Mouse (Mus musculus) limb, embryonic 12.5 days (tissue): ENCODE measurements around the gene Aqp1. TPM values are rescaled to one million over a fixed set of nuclear protein-coding genes. Genes with fewer than 3 reads are reported as not detected.
A peak's percentile ranks its signal among the peaks of the same experiment; 100 is the strongest.

ENCODE experiments used
- ATAC-seq: fragments of 200-750 bp; cut with Nextera tagmentation; 2 replicates; pipeline ENCODE4 v1.8.0; 2017; ENCODE audit warnings: low read depth, moderate TSS enrichment; ENCODE audit not compliant: insufficient number of reproducible peaks, insufficient read depth, low FRiP score, low TSS enrichment
- H3K27ac ChIP-seq: fragments of 300-500 bp; sonication (generic); 2 replicates; pipeline ENCODE4 v1.5.1; 2016; ENCODE audit warnings: mild to moderate bottlenecking, moderate library complexity
- H3K27me3 ChIP-seq: fragments of 300-500 bp; sonication (generic); 2 replicates; pipeline ENCODE4 v1.6.1; 2016; ENCODE audit warnings: mild to moderate bottlenecking, moderate library complexity
- H3K36me3 ChIP-seq: fragments of 300-500 bp; sonication (generic); 2 replicates; pipeline ENCODE4 v1.6.1; 2016; ENCODE audit warnings: mild to moderate bottlenecking, moderate library complexity
- H3K4me1 ChIP-seq: fragments of 300-500 bp; sonication (generic); replicated peaks from 2 replicates; pipeline ENCODE4 v1.6.1; 2016
- H3K4me2 ChIP-seq: fragments of 300-500 bp; sonication (generic); 2 replicates; pipeline ENCODE4 v1.6.1; 2016; ENCODE audit warnings: mild to moderate bottlenecking, moderate library complexity
- H3K4me3 ChIP-seq: fragments of 300-500 bp; sonication (generic); replicated peaks from 2 replicates; pipeline ENCODE4 v1.5.1; 2016; ENCODE audit warnings: mild to moderate bottlenecking
- H3K9ac ChIP-seq: fragments of 300-500 bp; sonication (generic); replicated peaks from 2 replicates; pipeline ENCODE4 v1.6.1; 2016; ENCODE audit warnings: mild to moderate bottlenecking, moderate library complexity
- H3K9me3 ChIP-seq: fragments of 300-500 bp; sonication (generic); 2 replicates; pipeline ENCODE4 v1.6.1; 2016; ENCODE audit warnings: mild to moderate bottlenecking, moderate library complexity
- WGBS: fragments of 180-500 bp; shearing (Covaris S2); methylation state at CpG from one replicate; pipeline ENCODE4 v1.1.7; 2016; 5-methylcytosine and 5-hydroxymethylcytosine counted together
- polyA plus RNA-seq: library from polyadenylated mRNA; unstranded; fragments of >200 nt; fragmentation: Nextera tagmentation; extraction: Ambion mirVana; gene quantifications from 2 replicates; pipeline ENCODE4 v1.2.1, GENCODE M21; 2016

Aqp1 gene
- polyA plus RNA-seq, 1 experiment from 2014 or later = 4.0 TPM

- WGBS = 21% methylated on average over 2 of the region's 2 CpGs
- ATAC-seq = peak; percentile 69; the same call in 1 of the 2 replicates
- no peak overlapping the region for H3K4me2 ChIP-seq
Observed at GRCm38 (mm10) chr6:55358731-55359143, 22.5 kb downstream of the Aqp1 start.

GRCm38 (mm10) chr6:55362663-55363062 is 26.4 kb downstream of the Aqp1 start:
- Histone ChIP-seq H3K4me3 (no peak overlapping the region), H3K4me1 (no peaks in the 10 kb centered on the region), H3K27ac (no peak overlapping the region), H3K36me3 (no peaks in the 10 kb centered on the region), H3K4me2 (no peak overlapping the region), H3K9me3 (no peaks in the 10 kb centered on the region), H3K27me3 (no peaks in the 10 kb centered on the region), H3K9ac (no peak overlapping the region)
- WGBS = 90% methylated on average over 1 of the region's 1 CpGs
- no peak for ATAC-seq

More at GRCm38 (mm10) chr6:55358731-55359143, 22.5 kb downstream of the Aqp1 start:
- Histone ChIP-seq H3K4me3 (no peak overlapping the region), H3K27me3 (no peaks in the 10 kb centered on the region), H3K9ac (no peak overlapping the region), H3K9me3 (no peaks in the 10 kb centered on the region), H3K36me3 (no peaks in the 10 kb centered on the region), H3K27ac (no peak overlapping the region), H3K4me1 (no peaks in the 10 kb centered on the region)

GRCm38 (mm10) chr6:55367126-55367525 is 30.9 kb downstream of the Aqp1 start:
- H3K9ac ChIP-seq = no peak overlapping the region
- no peak overlapping the region for H3K4me3 ChIP-seq
- H3K4me2 ChIP-seq = no peak overlapping the region
- no peaks in the 10 kb centered on the region for H3K36me3 ChIP-seq
- no peak for ATAC-seq
- H3K27me3 ChIP-seq = no peaks in the 10 kb centered on the region
- no peaks in the 10 kb centered on the region for H3K9me3 ChIP-seq
- H3K27ac ChIP-seq = no peak overlapping the region
- H3K4me1 ChIP-seq = no peaks in the 10 kb centered on the region

GRCm38 (mm10) chr6:55370831-55371230 is 34.6 kb downstream of the Aqp1 start:
- Histone ChIP-seq H3K27me3 (no peaks in the 10 kb centered on the region), H3K4me3 (no peak overlapping the region), H3K4me2 (no peak overlapping the region), H3K9me3 (no peaks in the 10 kb centered on the region), H3K4me1 (peaks cover 9% of the 10 kb centered on the region; the same call in 1 of the 2 replicates), H3K27ac (no peak overlapping the region), H3K36me3 (no peaks in the 10 kb centered on the region), H3K9ac (no peak overlapping the region)
- no peak for ATAC-seq
- 91% methylated on average over 6 of the region's 6 CpGs for WGBS

GRCm38 (mm10) chr6:55376076-55376475 is 39.8 kb downstream of the Aqp1 start, which contains the start of gene Ghrhr:
Gene Ghrhr, plus strand, starts transcription at chr6:55376295.
- Histone ChIP-seq H3K9me3 (no peaks in the 10 kb centered on the region), H3K4me3 (no peak within 1 kb of the TSS), H3K9ac (no peak within 1 kb of the TSS), H3K27me3 (no peaks in the 10 kb centered on the region), H3K27ac (no peak within 1 kb of the TSS), H3K4me2 (no peak within 1 kb of the TSS), H3K4me1 (peaks cover 9% of the 10 kb centered on the region; the same call in 1 of the 2 replicates), H3K36me3 (no peaks in the 10 kb centered on the region)
- WGBS = 84% methylated on average over 6 of the region's 6 CpGs
- ATAC-seq = no peak

GRCm38 (mm10) chr6:55376511-55376910 is 40.3 kb downstream of the Aqp1 start:
- no peaks in the 10 kb centered on the region for H3K27me3 ChIP-seq
- no peak overlapping the region for H3K4me3 ChIP-seq
- H3K4me1 ChIP-seq = peaks cover 9% of the 10 kb centered on the region; the same call in 1 of the 2 replicates
- H3K9ac ChIP-seq = no peak overlapping the region
- no peak overlapping the region for H3K27ac ChIP-seq
- no peaks in the 10 kb centered on the region for H3K9me3 ChIP-seq
- WGBS = 72% methylated on average over 5 of the region's 5 CpGs
- no peak for ATAC-seq
- H3K4me2 ChIP-seq = no peak overlapping the region
- H3K36me3 ChIP-seq = no peaks in the 10 kb centered on the region

- Histone ChIP-seq H3K27me3 (no peaks in the 10 kb centered on the region), H3K4me3 (no peak overlapping the region), H3K36me3 (no peaks in the 10 kb centered on the region), H3K9ac (no peak overlapping the region), H3K4me1 (peaks cover 9% of the 10 kb centered on the region; the same call in 1 of the 2 replicates), H3K9me3 (no peaks in the 10 kb centered on the region), H3K4me2 (no peak overlapping the region), H3K27ac (no peak overlapping the region)
- WGBS = 86% methylated on average over 4 of the region's 4 CpGs
- ATAC-seq = no peak
Observed at GRCm38 (mm10) chr6:55377461-55377860, 41.2 kb downstream of the Aqp1 start.

GRCm38 (mm10) chr6:55379641-55380335 is 43.6 kb downstream of the Aqp1 start:
- no peaks in the 10 kb centered on the region for H3K9me3 ChIP-seq
- no peak overlapping the region for H3K4me3 ChIP-seq
- H3K4me1 ChIP-seq = peaks cover 5% of the 10 kb centered on the region; the same call in 1 of the 2 replicates
- no peaks in the 10 kb centered on the region for H3K36me3 ChIP-seq
- no peak overlapping the region for H3K27ac ChIP-seq
- ATAC-seq = no peak
- 40% methylated on average over 3 of the region's 3 CpGs for WGBS
- no peaks in the 10 kb centered on the region for H3K27me3 ChIP-seq
- H3K9ac ChIP-seq = no peak overlapping the region
- no peak overlapping the region for H3K4me2 ChIP-seq

- H3K27me3 ChIP-seq = 0 out of 2 replicates have a peak, but pooled peaks cover under 1% of the 10 kb centered on the region
- no peak overlapping the region for H3K27ac ChIP-seq
- no peak overlapping the region for H3K4me2 ChIP-seq
- no peak overlapping the region for H3K4me3 ChIP-seq
- no peaks in the 10 kb centered on the region for H3K9me3 ChIP-seq
- ATAC-seq = no peak
- H3K4me1 ChIP-seq = no peaks in the 10 kb centered on the region
- H3K9ac ChIP-seq = no peak overlapping the region
- WGBS = 76% methylated on average over 4 of the region's 4 CpGs
- H3K36me3 ChIP-seq = no peaks in the 10 kb centered on the region
Observed at GRCm38 (mm10) chr6:55381966-55382365, 45.7 kb downstream of the Aqp1 start.

- Histone ChIP-seq H3K27ac (no peak overlapping the region), H3K4me2 (no peak overlapping the region), H3K9me3 (no peaks in the 10 kb centered on the region), H3K27me3 (peaks cover 3% of the 10 kb centered on the region; the same call in 1 of the 2 replicates), H3K4me1 (peaks cover 5% of the 10 kb centered on the region; the same call in 1 of the 2 replicates), H3K36me3 (no peaks in the 10 kb centered on the region), H3K9ac (no peak overlapping the region), H3K4me3 (no peak overlapping the region)
- 17% methylated on average over 1 of the region's 1 CpGs for WGBS
- 0 out of 2 replicates have a peak, but pooled peaks have one; percentile 40 for ATAC-seq
Observed at GRCm38 (mm10) chr6:55383897-55384296, 47.7 kb downstream of the Aqp1 start.

GRCm38 (mm10) chr6:55384356-55384951 is 48.2 kb downstream of the Aqp1 start:
- ATAC-seq = no peak
- Histone ChIP-seq H3K4me1 (peaks cover 6% of the 10 kb centered on the region; the same call in 1 of the 2 replicates), H3K9me3 (no peaks in the 10 kb centered on the region), H3K9ac (no peak overlapping the region), H3K36me3 (no peaks in the 10 kb centered on the region), H3K4me2 (no peak overlapping the region), H3K27ac (no peak overlapping the region), H3K27me3 (peaks cover 3% of the 10 kb centered on the region; the same call in 1 of the 2 replicates), H3K4me3 (no peak overlapping the region)
- 65% methylated on average over 5 of the region's 5 CpGs for WGBS
